Mouse (Mus musculus) embryo, embryonic 11 days (tissue): Measurements from ENCODE around the gene AC134908.4.
A peak's percentile ranks its signal among the peaks of the same experiment; 100 is the strongest.

Source experiments
- DNase-seq: peaks from one replicate; pipeline ENCODE4 v3.0.0-alpha.2; 2015

AC134908.4 gene

GRCm38 (mm10) chr17:25806507-25806906 is 11.0 kb upstream of the AC134908.4 start:
- DNase-seq = no peak

- DNase-seq = peak; percentile 88
These were observed 7.5 kb upstream of the AC134908.4 start for GRCm38 (mm10) chr17:25802825-25803517.

- peak; percentile 85 for DNase-seq
These were observed 5.6 kb upstream of the AC134908.4 start for GRCm38 (mm10) chr17:25801029-25801428.

- peak; percentile 97 for DNase-seq
These were observed 1.5 kb upstream of the AC134908.4 start, which contains the start of gene Metrn for GRCm38 (mm10) chr17:25796951-25797369. Gene Metrn (minus strand): TSS chr17:25797136.

- no peak for DNase-seq
These were observed 832 bp upstream of the AC134908.4 start for GRCm38 (mm10) chr17:25796211-25796771.

GRCm38 (mm10) chr17:25794998-25795397 is 461 bp downstream of the AC134908.4 start:
- DNase-seq = no peak

- DNase-seq = peak; percentile 64
These were observed 1.3 kb downstream of the AC134908.4 start for GRCm38 (mm10) chr17:25794197-25794596.

- DNase-seq = peak; percentile 82
These were observed 2.8 kb downstream of the AC134908.4 start, which contains the start of gene Fam173a for GRCm38 (mm10) chr17:25792615-25793014. Gene Fam173a (minus strand): TSS chr17:25792901.

- peak; percentile 89 for DNase-seq
These were observed 3.5 kb downstream of the AC134908.4 start for GRCm38 (mm10) chr17:25791843-25792527.

GRCm38 (mm10) chr17:25791320-25791842 is 4.1 kb downstream of the AC134908.4 start:
- no peak for DNase-seq

GRCm38 (mm10) chr17:25786781-25787504 is 8.5 kb downstream of the AC134908.4 start:
- no peak for DNase-seq

GRCm38 (mm10) chr17:25786280-25786679 is 9.2 kb downstream of the AC134908.4 start, which contains the start of gene Ccdc78:
Gene Ccdc78 (plus strand): TSS chr17:25786580.
- no peak for DNase-seq

- DNase-seq = peak; percentile 98
These were observed 10.1 kb downstream of the AC134908.4 start, which contains the start of gene Haghl for GRCm38 (mm10) chr17:25785281-25785745. Gene Haghl (minus strand): TSS chr17:25785673.

- DNase-seq = no peak
These were observed 11.4 kb downstream of the AC134908.4 start for GRCm38 (mm10) chr17:25783861-25784574.

- DNase-seq = no peak
These were observed 12.4 kb downstream of the AC134908.4 start for GRCm38 (mm10) chr17:25783086-25783485.

GRCm38 (mm10) chr17:25781339-25781738 is 14.1 kb downstream of the AC134908.4 start:
- DNase-seq = no peak

GRCm38 (mm10) chr17:25777948-25778347 is 17.5 kb downstream of the AC134908.4 start:
- no peak for DNase-seq

- no peak for DNase-seq
These were observed 20.0 kb downstream of the AC134908.4 start for GRCm38 (mm10) chr17:25775318-25776062.

GRCm38 (mm10) chr17:25773549-25774120 is 21.8 kb downstream of the AC134908.4 start, which contains the start of gene Narfl:
Gene Narfl (plus strand): TSS chr17:25773776.
- peak; percentile 97 for DNase-seq

- no peak for DNase-seq
These were observed 26.1 kb downstream of the AC134908.4 start for GRCm38 (mm10) chr17:25769331-25769730.

GRCm38 (mm10) chr17:25765886-25766285 is 29.6 kb downstream of the AC134908.4 start:
- DNase-seq = peak; percentile 60
